Mouse (Mus musculus): ENCODE results near the gene Zfp827.

- TF ChIP-seq POLR2A (IDR thresholded peaks at IDR 0.05; ENCODE audit: low read depth, low read length) (no peak), CTCF (IDR thresholded peaks at IDR 0.05; ENCODE audit: extremely low read depth, insufficient read depth, insufficient read length, insufficient replicate concordance) (no peak)
Measured at GRCm38 (mm10) chr8:79067812-79068630, 39.8 kb downstream of the Zfp827 start.
